Mouse (Mus musculus) colon, adult 2 months (tissue): ENCODE measurements around the gene Dio3. TPM values are rescaled to one million over a fixed set of nuclear protein-coding genes. Genes with fewer than 3 reads are reported as not detected.

Experiments
- polyA plus RNA-seq: library from polyadenylated mRNA; depleted of rRNA; stranded (reverse); fragments of >200 nt; gene quantifications from 2 replicates; pipeline ENCODE4 v1.2.3, GENCODE M21; 2012; rRNA removed

Dio3 gene
- 1.0 TPM in 2 replicates for polyA plus RNA-seq

GRCm38 (mm10) chr12:110278853-110279252, at the start of gene Dio3:
TSS of gene Dio3 (plus strand) at chr12:110279068.

Other genes with a start within 250 kb of the Dio3 start
- 24.5 and 25.9 TPM in 2 replicates for gene Ppp2r5c, start 168.1 kb downstream of the Dio3 start, polyA plus RNA-seq